Mouse (Mus musculus): ENCODE data around the gene Chaf1a. TPM values are rescaled to one million over a fixed set of nuclear protein-coding genes. Genes with fewer than 3 reads are reported as not detected.
"Not testable (repeated sequence)": the region's sequence is repeated elsewhere in the genome, so short reads cannot be mapped to it uniquely, and the experiment has no call there.

Chaf1a gene
- polyA plus RNA-seq, 1 experiment, result 2.3 TPM

DNA sequence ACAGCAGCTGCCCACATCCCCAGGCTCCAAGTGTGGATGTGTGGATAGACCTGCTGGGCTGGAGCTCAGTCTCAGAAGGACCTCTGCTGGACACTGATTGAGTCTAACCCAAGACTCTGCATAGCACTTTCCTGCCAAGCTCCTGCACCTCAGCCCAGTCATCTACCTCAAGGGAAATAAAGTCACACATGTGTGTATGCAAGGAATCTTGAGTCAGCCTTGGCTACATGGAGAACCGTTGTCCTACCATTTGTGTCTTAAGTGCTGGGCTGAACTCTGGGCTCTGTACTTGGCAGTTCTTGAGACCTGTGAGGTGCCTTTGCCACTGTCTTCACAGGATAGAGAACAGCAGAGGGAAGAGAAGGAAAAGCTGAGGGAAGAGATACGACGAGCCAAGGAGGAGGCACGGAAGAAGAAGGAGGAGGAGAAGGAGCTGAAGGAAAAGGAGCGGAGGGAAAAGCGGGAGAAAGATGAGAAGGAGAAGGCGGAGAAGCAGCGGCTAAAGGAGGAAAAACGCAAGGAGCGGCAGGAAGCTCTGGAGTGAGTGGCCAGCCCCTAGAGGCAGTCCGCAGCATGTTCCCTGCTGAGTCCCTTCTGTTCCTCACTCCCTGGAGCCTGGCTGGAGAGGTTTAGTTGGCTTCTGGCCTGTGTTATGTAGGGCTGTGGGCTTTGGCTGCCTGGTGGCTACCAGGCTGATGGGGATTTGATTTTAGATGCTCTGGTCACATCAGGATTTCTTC is 17.3 kb downstream of the Chaf1a start:
- TF ChIP-seq POLR2A (IDR thresholded peaks at IDR 0.05; ENCODE audit: borderline replicate concordance, extremely low read depth, low read depth, low read length) (no peak), CTCF (IDR thresholded peaks at IDR 0.05; ENCODE audit: insufficient read depth, low read length) (no peak)
- WGBS, result 85% methylated on average over 11 of the region's 11 CpGs
- Histone ChIP-seq H3K4me3 (replicated peaks; ENCODE audit: extremely low read depth, low read depth, low read length) (no peak overlapping the region), H3K4me1 (ENCODE audit: control insufficient read depth, insufficient read depth, low read length) (no peaks in the 10 kb centered on the region)
- no peak for DNase-seq

DNA sequence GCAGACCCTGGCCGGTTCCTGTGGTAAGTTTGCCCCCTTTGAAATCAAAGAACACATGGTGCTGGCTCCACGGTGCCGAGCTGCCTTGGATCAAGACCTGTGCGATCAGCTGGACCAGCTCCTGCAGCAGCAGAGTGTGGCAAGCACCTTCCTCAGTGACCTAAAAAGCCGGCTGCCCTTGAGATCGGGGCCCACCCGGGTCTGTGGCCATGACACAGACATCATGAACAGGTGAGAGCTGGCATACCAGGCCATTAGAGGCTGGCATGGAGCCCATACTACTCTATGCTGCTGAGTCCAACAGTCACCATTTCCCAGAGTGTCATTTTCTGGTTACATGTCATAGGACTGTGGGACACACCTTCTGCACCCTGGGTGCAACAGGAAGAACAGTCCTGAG is 21.8 kb downstream of the Chaf1a start:
- no peak for TF ChIP-seq CTCF (IDR thresholded peaks at IDR 0.05; ENCODE audit: insufficient read depth, low read length)
- no peak for TF ChIP-seq POLR2A (IDR thresholded peaks at IDR 0.05; ENCODE audit: borderline replicate concordance, extremely low read depth, low read depth, low read length)
- H3K4me3 ChIP-seq (replicated peaks; ENCODE audit: extremely low read depth, low read depth, low read length), result no peak overlapping the region
- DNase-seq, result no peak
- WGBS, result 94% methylated on average over 7 of the region's 7 CpGs
- H3K4me1 ChIP-seq (ENCODE audit: control insufficient read depth, insufficient read depth, low read length), result no peaks in the 10 kb centered on the region

DNA sequence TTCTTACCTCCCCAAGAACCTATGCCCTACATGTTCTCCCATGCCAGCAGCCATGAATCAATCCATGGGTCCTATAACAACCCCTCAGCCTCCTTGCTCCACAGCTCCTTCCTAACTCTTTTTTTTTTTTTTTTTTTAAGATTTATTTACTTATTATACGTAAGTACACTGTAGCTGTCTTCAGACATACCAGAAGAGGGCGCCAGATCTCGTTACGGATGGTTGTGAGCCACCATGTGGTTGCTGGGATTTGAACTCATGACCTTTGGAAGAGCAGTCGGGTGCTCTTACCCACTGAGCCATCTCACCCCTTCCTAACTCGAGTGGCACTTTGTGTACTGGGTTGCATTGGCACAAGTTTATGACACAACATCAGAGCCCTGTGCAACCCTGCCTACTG is 25.5 kb downstream of the Chaf1a start:
- WGBS, result 65% methylated on average over 6 of the region's 6 CpGs
- H3K4me1 ChIP-seq (ENCODE audit: control insufficient read depth, insufficient read depth, low read length); H3K4me3 ChIP-seq (replicated peaks; ENCODE audit: extremely low read depth, low read depth, low read length); DNase-seq: not testable (repeated sequence)

DNA sequence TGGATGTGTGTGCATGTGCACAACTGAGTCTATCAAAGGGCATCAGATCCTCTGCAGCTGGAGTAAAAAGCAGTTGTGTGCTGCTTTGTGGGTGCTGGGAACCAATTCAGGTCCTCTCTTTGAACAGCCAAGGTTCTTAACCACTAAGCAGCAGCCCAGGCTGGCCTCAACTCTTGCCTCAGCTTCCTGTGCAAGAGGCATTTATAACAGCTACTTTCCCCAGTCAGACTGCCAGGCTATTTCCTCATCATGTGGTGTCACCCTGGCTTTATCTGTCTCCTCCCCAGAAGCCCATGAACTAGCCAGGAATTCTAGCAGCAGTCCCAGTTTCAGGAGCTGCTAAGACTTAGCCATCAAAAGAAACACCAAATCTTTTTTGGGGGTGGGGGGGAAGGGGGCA is 26.2 kb downstream of the Chaf1a start:
- no peak for DNase-seq
- H3K4me3 ChIP-seq (replicated peaks; ENCODE audit: extremely low read depth, low read depth, low read length), result no peak overlapping the region
- TF ChIP-seq POLR2A (IDR thresholded peaks at IDR 0.05; ENCODE audit: borderline replicate concordance, extremely low read depth, low read depth, low read length) (no peak), CTCF (IDR thresholded peaks at IDR 0.05; ENCODE audit: insufficient read depth, low read length) (no peak)
- no peaks in the 10 kb centered on the region for H3K4me1 ChIP-seq (ENCODE audit: control insufficient read depth, insufficient read depth, low read length)

DNA sequence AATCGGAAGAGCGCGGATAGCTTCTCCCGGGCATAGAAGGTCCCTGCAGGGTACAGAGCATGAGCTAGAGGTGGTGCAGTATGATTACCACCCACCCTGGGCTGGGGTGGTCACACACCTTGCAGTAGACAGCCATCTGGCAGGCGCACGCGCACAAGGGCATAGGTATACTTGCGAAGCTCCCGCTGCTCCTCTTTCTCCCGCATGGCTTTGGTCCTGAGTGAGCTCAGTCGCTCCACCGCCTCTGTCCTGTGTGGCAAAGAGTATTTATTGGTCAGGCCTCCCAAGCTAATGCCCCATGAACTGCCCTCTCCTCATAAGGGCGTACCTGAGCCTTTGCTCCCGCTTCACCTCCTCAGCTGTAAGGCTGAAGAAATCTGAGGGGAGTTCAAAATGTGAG is 28.8 kb downstream of the Chaf1a start:
- no peaks in the 10 kb centered on the region for H3K4me1 ChIP-seq (ENCODE audit: control insufficient read depth, insufficient read depth, low read length)
- WGBS, result 95% methylated on average over 14 of the region's 14 CpGs
- TF ChIP-seq POLR2A (IDR thresholded peaks at IDR 0.05; ENCODE audit: borderline replicate concordance, extremely low read depth, low read depth, low read length) (no peak), CTCF (IDR thresholded peaks at IDR 0.05; ENCODE audit: insufficient read depth, low read length) (no peak)

DNA sequence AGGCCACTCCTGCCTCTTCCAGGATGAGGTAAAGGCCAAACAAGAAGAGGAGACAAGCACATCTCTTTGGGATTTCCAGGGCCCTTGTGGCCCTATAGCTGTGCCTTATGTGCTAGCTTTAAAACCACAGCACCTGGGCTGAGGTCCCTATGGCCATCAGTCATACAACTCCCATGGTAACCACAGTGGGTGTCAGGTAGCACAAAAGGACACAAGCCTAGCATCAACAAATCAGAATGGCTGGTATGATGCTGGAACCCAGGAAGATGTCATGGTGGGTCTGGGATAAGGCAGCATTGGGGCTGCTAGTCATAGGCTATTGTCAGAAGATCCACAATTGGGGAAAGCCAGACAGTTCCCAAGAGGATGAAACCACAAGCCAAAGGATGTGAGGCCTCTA is 30.9 kb downstream of the Chaf1a start:
- Histone ChIP-seq H3K4me1 (ENCODE audit: control insufficient read depth, insufficient read depth, low read length) (peaks cover 3% of the 10 kb centered on the region; the same call in 1 of the 2 replicates), H3K4me3 (replicated peaks; ENCODE audit: extremely low read depth, low read depth, low read length) (no peak overlapping the region)
- DNase-seq, result no peak
- TF ChIP-seq CTCF (IDR thresholded peaks at IDR 0.05; ENCODE audit: insufficient read depth, low read length), result no peak
- no peak for TF ChIP-seq POLR2A (IDR thresholded peaks at IDR 0.05; ENCODE audit: borderline replicate concordance, extremely low read depth, low read depth, low read length)

More for the DNA sequence above, 28.8 kb downstream of the Chaf1a start:
- H3K4me3 ChIP-seq (replicated peaks; ENCODE audit: extremely low read depth, low read depth, low read length), result no peak overlapping the region
- no peak for DNase-seq

DNA sequence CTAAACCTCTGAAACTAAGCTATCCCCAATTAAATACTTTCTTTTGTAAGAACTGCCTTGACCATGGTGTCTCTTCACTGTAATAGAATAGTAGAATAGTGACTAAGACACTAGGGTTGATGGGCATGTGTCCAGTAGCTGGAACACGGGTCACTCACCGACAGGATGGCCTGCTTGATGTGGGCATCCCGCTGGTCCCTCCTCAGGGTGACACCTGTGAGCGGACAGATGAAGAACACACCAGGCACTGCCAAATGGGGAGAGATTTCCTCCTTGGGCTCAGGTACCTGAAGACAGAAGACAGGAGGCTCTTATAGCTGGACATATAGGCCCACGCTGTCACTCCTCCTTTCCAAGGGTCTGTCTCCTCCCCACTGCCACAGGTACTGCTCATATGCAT is 32.0 kb downstream of the Chaf1a start:
- no peak overlapping the region for H3K4me3 ChIP-seq (replicated peaks; ENCODE audit: extremely low read depth, low read depth, low read length)
- peaks cover 3% of the 10 kb centered on the region; the same call in 1 of the 2 replicates for H3K4me1 ChIP-seq (ENCODE audit: control insufficient read depth, insufficient read depth, low read length)
- TF ChIP-seq CTCF (IDR thresholded peaks at IDR 0.05; ENCODE audit: insufficient read depth, low read length) (no peak), POLR2A (IDR thresholded peaks at IDR 0.05; ENCODE audit: borderline replicate concordance, extremely low read depth, low read depth, low read length) (no peak)
- 86% methylated on average over 5 of the region's 5 CpGs for WGBS
- DNase-seq, result no peak

DNA sequence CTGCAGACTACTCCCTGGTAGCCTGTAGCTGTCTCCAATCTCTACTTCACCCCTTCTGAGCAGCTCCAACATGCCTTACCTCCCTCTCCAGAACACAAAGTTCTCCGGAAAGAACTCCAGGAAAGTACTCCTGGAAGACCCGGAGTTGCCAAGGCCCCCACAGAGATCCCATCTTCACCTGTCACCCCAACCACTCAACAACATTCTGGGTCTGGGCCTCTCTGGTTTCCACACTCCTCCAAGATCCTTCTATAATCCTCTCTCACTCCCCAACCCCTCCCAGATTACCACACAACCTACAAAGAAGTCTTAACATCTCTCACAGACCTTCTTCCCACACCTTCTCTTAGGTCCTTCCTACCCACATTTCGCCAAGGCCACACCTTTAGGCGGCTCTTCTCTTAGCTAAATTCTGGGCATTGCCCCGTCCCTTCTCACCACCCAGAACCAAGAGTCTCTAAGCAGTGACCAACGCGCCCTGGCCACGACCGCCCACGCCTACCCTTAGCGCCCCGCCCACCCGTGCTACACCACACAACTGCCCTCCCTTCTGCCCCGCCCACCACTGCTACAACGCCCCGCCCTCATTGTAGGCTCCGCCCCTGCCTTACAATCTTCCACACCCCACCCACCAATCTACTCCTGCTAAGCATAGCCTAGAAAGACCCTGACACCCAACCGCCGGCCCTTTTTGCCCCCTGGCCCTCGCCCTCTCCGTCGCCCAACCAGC is 34.0 kb downstream of the Chaf1a start:
- peaks cover 7% of the 10 kb centered on the region for H3K4me1 ChIP-seq (ENCODE audit: control insufficient read depth, insufficient read depth, low read length)
- H3K4me3 ChIP-seq (replicated peaks; ENCODE audit: extremely low read depth, low read depth, low read length), result peak overlapping the region; percentile 68
- WGBS, result 8% methylated on average over 22 of the region's 22 CpGs
- DNase-seq, result peak; percentile 79
- TF ChIP-seq CTCF (IDR thresholded peaks at IDR 0.05; ENCODE audit: insufficient read depth, low read length) (no peak), POLR2A (IDR thresholded peaks at IDR 0.05; ENCODE audit: borderline replicate concordance, extremely low read depth, low read depth, low read length) (no peak)

DNA sequence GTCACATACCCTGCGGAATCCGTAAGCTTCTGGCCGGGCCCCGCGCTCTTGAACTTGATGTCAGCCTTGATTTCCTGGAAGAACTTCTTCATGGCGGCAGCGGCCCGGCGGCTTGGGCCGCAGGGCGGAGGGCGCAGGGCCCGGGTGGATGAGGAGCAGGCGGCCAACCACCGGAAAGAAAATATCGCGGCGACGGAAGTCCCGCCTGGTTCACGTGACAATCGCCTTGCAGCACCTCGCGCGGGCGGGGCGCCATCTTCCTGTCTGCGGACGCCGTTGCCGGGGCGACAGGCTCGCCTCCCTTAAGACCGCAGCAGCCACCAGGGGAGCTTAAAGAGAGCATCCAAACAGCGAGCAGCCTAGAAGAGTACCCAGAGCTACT is 34.6 kb downstream of the Chaf1a start, which contains the start of gene Ubxn6:
TSS of gene Ubxn6 (minus strand) at position 202 of the 382 bp plus-strand sequence.
- H3K4me1 ChIP-seq (ENCODE audit: control insufficient read depth, insufficient read depth, low read length), result peaks cover 7% of the 10 kb centered on the region
- DNase-seq, result peak; percentile 94
- WGBS, result under 1% methylated on average over 35 of the region's 35 CpGs
- H3K4me3 ChIP-seq (replicated peaks; ENCODE audit: extremely low read depth, low read depth, low read length), result peak within 1 kb of the TSS; percentile 68
- TF ChIP-seq POLR2A (IDR thresholded peaks at IDR 0.05; ENCODE audit: borderline replicate concordance, extremely low read depth, low read depth, low read length), result peak; percentile 17; the same call in 1 of the 2 replicates
- TF ChIP-seq CTCF (IDR thresholded peaks at IDR 0.05; ENCODE audit: insufficient read depth, low read length), result no peak

DNA sequence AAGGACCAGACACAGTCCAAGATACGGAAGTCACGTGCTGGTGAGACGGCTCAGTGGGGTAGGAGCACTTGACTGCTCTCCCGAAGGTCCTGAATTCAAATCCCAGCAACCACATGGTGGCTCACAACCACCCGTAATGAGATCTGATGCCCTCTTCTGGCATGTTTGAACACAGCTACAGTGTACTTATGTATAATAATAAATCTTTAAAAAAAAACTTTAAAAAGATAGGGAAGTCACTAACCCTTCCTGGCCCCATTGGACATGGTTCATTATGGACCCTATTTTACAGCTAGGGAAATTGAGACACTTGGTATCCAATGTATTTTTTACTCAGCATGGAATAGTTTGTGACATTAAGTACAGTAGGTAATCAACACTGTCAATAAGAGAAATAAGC is 37.3 kb downstream of the Chaf1a start:
- H3K4me3 ChIP-seq (replicated peaks; ENCODE audit: extremely low read depth, low read depth, low read length), result no peak overlapping the region
- TF ChIP-seq CTCF (IDR thresholded peaks at IDR 0.05; ENCODE audit: insufficient read depth, low read length), result no peak
- TF ChIP-seq POLR2A (IDR thresholded peaks at IDR 0.05; ENCODE audit: borderline replicate concordance, extremely low read depth, low read depth, low read length), result no peak
- 82% methylated on average over 5 of the region's 5 CpGs for WGBS

DNA sequence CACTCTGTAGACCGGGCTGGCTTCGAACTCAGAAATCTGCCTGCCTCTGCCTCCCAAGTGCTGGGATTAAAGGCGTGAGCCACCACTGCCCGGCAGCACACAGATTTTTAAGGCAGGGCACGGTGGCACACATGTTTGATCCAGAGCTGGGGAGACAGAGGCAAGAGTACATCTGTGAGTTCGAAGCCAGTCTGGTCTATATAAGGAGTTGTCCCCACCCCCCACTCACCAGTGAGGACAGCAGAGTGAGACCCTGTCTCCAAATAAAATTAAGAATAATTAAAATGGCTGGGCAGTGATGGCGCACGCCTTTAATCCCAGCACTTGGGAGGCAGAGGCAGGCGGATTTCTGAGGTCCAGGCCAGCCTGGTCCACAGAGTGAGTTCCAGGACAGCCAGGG is 38.1 kb downstream of the Chaf1a start:
- H3K4me1 ChIP-seq (ENCODE audit: control insufficient read depth, insufficient read depth, low read length), result peaks cover 10% of the 10 kb centered on the region
- peak; percentile 16 for DNase-seq
- WGBS, result 62% methylated on average over 9 of the region's 9 CpGs
- not testable (repeated sequence) for H3K4me3 ChIP-seq (replicated peaks; ENCODE audit: extremely low read depth, low read depth, low read length)

More for the DNA sequence above, 37.3 kb downstream of the Chaf1a start:
- H3K4me1 ChIP-seq (ENCODE audit: control insufficient read depth, insufficient read depth, low read length), result peaks cover 10% of the 10 kb centered on the region
- DNase-seq, result no peak
